Mouse (Mus musculus): ENCODE data around the gene Ttc30b.
"Not testable (repeated sequence)": the region's sequence is repeated elsewhere in the genome, so short reads cannot be mapped to it uniquely, and the experiment has no call there.

Ttc30b gene

DNA sequence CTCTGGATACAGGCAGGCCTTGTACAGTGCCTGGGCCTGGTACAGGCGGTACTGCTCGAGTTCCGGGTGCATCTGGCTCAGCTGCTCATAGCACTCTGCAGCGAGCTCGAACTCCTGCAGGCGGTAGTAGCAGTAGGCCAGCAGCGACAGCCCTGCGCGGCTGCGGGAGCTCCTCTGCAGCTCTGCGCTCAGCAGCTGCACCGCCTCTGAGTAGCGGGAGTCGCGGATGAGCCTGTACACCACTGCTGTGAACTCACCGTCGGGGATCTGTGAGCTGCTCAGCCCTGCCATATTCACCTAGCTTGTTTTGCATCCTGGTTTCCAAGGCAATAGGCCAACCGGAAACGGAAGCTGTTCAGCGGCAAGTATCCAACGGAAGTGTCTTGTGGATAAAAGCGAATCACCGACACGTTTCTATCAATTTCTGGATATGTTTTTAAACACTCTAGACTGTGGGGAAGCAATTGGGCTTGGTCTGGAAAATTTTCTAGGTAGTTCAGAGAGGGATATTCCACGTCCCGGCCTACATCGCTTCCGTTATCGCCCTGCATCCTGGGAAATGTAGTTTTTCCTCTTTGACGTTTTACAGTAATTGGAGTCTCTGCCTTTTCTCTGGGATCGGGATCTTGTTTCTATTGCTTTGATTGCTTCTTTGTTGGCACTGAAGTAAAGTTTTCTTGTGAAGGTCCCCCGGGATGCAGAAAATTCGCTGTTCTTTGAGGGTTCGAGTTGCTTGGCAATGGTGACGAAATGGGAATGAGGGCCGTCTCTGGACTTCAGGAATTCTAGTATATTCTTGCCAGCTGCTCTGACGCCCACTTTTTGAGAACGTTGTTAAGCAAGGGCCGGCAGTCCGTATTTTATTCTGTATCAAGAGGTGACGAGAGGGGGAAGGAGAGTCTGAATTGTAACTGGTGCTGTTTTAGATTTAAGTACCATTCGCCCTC lies at the start of gene Ttc30b:
Gene Ttc30b, minus strand, starts transcription at position 469 of the 947 bp plus-strand sequence.
- DNase-seq (ENCODE audit: low spot score), result peak; percentile 61

GRCm38 (mm10) chr2:75987739-75988138 lies 49.4 kb upstream of the Ttc30b start:
- DNase-seq (ENCODE audit: low spot score), result no peak

DNA sequence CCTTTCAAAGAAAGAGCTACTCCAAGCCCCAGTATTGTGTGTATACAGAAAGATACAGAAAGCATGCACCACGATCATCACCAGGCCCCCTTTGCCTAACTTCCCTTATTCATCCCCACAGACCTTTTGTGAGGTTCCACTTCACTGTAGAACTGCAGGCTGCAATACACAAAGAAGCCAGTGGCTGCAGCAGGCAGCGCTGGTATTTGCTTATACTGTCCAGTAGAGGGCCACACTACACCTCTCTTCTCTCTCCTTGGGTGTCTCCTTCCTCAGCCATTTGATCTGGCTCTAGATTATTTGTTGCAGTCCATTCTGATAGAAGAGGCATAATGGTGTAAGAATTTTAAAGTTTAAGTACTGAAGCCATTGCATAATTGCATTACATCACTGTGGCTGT lies 46.7 kb upstream of the Ttc30b start:
- DNase-seq (ENCODE audit: low spot score), result no peak

DNA sequence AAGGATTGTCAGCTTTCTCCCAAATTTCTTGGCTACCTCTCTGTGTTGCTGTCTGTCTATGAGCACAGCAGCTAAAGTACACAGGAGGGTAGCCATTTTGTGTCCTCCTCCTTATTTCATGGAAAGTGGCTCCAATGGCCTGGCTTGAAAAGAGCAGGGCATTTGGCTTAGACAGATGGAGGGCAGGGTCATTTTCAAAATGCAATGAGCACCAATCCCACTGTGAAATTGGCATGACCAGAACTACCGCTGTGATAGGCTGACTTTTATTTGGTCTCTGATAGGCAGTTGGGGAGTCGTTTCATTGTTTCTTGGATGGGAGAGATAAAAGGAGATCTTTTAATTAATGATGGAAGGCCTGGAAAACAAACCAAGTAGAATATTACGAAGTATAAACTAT lies 45.5 kb upstream of the Ttc30b start:
- DNase-seq (ENCODE audit: low spot score), result no peak

DNA sequence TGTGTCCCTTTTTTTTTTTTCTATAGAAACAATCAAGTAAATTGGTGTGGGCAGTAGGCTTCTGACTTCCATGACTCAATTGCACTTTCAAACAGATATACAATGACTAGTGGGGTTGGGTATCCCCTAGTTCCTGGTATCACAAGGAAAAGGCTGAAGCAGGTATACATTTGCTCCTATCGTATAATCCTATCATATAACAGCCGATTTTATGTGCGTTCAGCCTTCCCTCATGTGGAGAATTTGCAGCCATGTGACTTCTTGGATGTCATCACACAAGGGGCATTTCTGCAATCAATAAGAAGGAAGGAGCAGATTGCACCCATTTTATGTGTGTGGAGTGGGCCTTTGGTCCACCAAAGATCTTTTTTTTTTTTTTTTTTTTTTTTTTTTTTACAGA lies 44.7 kb upstream of the Ttc30b start:
- no peak for DNase-seq (ENCODE audit: low spot score)

- no peak for DNase-seq (ENCODE audit: low spot score)
Measured at GRCm38 (mm10) chr2:75982626-75983025, 44.2 kb upstream of the Ttc30b start.

GRCm38 (mm10) chr2:75981440-75982081 lies 43.2 kb upstream of the Ttc30b start, which contains the start of gene Ttc30a1:
TSS of gene Ttc30a1 (minus strand) at chr2:75981967.
- DNase-seq (ENCODE audit: low spot score), result peak; percentile 52

- not testable (repeated sequence) for DNase-seq (ENCODE audit: low spot score)
Measured at GRCm38 (mm10) chr2:75980933-75981439, 42.6 kb upstream of the Ttc30b start.

DNA sequence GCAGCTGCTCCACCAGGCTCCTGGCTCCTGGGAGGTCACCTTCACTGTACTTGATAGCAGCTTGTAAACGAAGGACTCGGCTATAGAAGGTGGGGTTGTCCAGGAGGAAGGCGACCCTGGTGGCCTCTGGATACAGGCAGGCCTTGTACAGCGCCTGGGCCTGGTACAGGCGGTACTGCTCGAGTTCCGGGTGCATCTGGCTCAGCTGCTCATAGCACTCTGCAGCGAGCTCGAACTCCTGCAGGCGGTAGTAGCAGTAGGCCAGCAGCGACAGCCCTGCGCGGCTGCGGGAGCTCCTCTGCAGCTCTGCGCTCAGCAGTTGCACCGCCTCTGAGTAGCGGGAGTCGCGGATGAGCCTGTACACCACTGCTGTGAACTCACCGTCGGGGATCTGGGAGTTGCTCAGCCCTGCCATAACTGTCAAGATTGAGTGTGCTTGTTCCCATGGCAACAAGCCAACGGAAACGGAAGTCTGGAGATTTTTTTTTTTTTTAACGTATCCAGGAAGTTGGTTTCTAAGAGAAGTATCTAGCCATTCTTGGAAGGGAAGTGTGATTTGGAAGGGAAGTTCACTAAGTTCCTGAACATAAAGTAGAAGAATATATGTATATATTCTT lies 39.5 kb upstream of the Ttc30b start, which contains the start of gene Ttc30a2:
Gene Ttc30a2, minus strand, starts transcription at position 419 of the 617 bp plus-strand sequence.
- not testable (repeated sequence) for DNase-seq (ENCODE audit: low spot score)

DNA sequence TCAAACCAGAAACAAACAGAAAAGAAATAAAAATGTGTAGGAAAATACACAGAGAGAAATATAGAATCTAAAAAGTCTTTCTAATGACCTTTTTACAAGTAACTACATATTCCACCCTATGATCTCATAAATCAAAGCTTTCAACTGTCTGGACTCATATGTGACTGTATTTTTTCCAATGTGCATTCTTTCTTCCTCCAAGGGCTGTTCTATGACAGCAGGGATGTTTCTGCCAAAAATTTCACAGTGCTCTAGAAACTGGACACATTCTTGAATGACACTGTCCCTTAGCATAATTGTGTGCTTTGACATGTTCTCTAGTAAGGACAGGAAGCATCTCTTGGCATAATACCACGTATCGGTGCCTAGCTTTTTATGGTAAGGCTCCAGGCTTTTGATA lies 37.7 kb upstream of the Ttc30b start:
- DNase-seq (ENCODE audit: low spot score), result not testable (repeated sequence)

GRCm38 (mm10) chr2:75974131-75974530 lies 35.7 kb upstream of the Ttc30b start:
- no peak for DNase-seq (ENCODE audit: low spot score)

GRCm38 (mm10) chr2:75964972-75965371 lies 26.6 kb upstream of the Ttc30b start:
- no peak for DNase-seq (ENCODE audit: low spot score)

- DNase-seq (ENCODE audit: low spot score), result no peak
Measured at GRCm38 (mm10) chr2:75964512-75964911, 26.1 kb upstream of the Ttc30b start.

GRCm38 (mm10) chr2:75964051-75964450 lies 25.7 kb upstream of the Ttc30b start:
- no peak for DNase-seq (ENCODE audit: low spot score)

- no peak for DNase-seq (ENCODE audit: low spot score)
Measured at GRCm38 (mm10) chr2:75963211-75963840, 24.9 kb upstream of the Ttc30b start.

DNA sequence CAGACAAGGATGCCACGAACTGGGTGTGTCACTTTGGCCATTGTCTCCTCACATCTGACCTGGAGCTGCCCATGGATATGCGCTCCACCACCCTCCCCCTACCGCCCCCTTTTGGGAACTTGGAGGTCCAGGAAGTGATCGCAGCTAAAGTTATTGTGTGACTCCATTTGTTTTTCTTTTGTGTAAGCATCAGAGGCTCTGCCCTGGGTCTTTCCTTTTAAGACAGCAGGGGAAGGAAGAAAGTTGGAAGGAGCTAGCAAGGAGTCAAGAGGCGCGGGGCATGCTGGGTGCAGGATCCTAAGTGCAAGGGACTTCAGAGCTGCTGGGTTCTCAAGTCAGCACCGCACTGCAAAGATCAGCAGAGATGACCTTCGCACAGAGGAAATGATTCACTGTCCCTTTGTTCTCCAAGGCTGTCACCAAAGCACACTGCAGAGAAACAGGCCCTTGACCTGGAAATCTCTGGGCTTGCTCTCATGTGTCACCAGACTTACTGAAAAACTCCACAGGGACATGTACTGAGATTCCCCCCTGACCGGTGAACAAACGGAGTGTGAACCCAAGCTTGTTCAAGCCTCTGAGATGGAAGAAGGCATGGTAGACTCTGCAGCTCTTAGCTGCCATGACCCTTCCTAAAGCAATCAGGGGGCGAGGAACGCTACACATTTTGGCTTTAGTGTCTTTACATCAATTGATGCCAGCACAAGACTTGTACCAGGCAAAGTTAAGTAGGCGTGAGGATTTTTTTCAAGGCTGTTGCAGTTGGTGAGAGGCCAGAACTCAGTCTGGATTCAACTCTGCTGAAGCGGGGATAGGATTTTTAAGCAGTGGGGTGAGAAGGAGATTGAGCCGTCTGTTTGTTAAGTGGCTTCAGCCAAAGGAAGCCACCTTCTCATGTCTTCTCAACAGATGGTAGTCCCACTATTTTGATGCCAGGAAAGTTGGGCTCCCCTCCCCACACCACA lies 22.3 kb upstream of the Ttc30b start:
- no peak for DNase-seq (ENCODE audit: low spot score)

- no peak for DNase-seq (ENCODE audit: low spot score)
Measured at GRCm38 (mm10) chr2:75959850-75960365, 21.5 kb upstream of the Ttc30b start.

DNA sequence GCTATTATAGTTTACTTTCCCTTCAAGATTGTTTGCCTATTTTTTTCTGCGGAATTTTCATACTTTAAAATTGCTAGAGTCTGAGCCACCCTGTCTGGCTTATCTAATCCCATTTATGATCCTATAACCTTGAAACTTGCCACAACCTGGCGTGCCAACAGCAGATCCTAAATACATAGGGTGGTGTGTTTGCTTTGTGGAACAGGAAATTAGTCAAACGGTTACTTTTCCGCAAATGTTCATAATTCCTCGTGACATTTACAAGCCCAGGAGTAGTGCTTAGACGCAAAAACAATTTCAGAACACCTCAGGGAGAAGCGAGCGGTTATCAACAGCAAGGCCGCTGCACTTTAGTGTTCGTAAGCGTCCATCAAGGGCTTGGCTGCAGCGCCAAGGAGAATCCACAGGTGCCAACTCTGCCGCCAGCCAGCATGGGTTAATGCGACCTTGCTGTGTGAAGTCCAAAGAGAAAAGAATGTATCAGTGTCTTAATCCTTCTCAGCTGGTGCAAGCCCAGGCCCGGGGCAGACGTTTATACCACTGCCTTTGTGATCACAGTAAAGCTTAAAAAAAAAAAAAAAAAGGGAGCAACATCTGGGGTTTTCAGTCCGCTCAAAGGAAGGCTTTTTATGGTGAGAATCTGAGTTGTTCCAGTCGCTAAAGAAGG lies 20.9 kb upstream of the Ttc30b start:
- DNase-seq (ENCODE audit: low spot score), result no peak

DNA sequence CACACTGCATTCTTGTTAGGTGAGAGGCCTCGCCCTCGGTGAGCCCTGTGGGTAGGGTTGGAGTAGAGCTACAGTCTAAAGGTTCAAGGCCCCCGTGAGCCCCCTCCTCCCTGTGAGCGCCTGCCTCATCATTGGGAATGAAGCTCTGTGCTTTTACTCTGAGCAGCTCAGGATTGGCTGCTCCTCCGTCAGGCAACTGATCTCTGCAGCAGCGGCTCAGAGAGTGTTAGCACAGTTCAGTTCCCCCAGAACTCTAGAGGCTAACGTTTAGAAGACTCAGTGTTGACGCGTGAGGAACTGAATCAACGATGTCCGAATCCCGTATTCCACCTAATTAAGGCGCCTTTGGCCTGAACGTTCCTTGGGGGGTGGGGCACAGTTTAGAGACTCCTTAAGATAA lies 17.3 kb upstream of the Ttc30b start:
- DNase-seq (ENCODE audit: low spot score), result no peak

DNA sequence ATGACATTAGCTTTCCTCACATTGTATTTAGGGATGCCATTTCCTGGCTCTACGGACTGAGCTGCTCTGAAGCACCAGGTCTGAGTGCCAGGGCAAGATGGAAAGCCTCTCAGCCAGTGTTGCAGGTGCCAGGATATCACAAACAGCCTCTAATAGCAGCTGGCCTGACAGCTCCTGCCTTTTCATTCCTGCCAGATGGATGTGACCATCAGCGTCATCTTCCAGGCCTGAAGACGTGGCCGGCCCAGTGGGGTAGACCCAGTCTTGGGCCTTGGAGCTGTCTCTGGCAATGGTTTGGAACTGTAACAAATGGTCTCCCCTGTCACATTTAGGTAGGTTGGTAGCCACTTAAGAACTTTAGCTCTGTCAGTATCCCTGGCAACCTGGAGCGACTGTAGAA lies 14.9 kb upstream of the Ttc30b start:
- no peak for DNase-seq (ENCODE audit: low spot score)

Data from spleen, adult 12 weeks (tissue).